Comparison of ENCODE assay signal across 19 mouse cellular contexts in the genomic region with DNA sequence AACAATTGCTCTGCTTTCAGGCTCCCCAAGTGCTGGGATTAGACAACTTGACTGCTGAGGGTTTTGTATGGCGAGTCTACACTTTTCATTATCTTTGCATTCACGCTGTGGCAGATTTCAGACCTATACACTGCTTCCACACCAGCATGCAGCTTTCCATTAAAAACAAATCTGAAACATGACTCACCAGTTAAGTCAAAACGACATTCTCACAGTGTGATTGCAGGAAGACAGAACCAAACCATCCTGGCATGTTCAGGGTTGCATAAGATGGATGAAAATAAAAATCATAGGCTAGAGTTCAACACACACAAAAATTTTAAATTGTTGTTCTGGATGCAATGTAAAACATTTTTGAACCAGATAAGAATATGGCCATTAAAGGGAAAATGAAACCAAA. TPM values are rescaled to one million over a fixed set of nuclear protein-coding genes. Genes with fewer than 3 reads are reported as not detected.
"Had no signal": no experiment of that assay in that cellular context is flagged by ENCODE, and none has a peak within 500 bp of the region (broad histone marks: within the 10 kb centered on the region; RNA-seq: fewer than 3 reads in every experiment).

No protein-coding gene starts in this region.

- H3K9me3 ChIP-seq: lung, embryonic 15.5 days; midbrain, embryonic 10.5 days; midbrain, embryonic 12.5 days; neural tube, embryonic 13.5 days; neural tube, embryonic 15.5 days; stomach, embryonic 15.5 days had no signal

- H3K4me2 ChIP-seq: lung, embryonic 15.5 days; midbrain, embryonic 12.5 days; neural tube, embryonic 13.5 days; neural tube, embryonic 15.5 days; stomach, embryonic 15.5 days had no signal

- H3K27ac ChIP-seq: lung, embryonic 15.5 days; midbrain, embryonic 10.5 days; midbrain, embryonic 12.5 days; neural tube, embryonic 13.5 days; neural tube, embryonic 15.5 days; stomach, embryonic 15.5 days; stomach, postnatal 0 days had no signal

- H3K4me3 ChIP-seq: lung, embryonic 15.5 days; midbrain, embryonic 10.5 days; midbrain, embryonic 12.5 days; myocyte; neural tube, embryonic 13.5 days; neural tube, embryonic 15.5 days; stomach, embryonic 15.5 days had no signal

- ATAC-seq: liver, postnatal 0 days; lung, postnatal 0 days; midbrain, embryonic 16.5 days had no signal

- H3K4me1 ChIP-seq: lung, embryonic 15.5 days; midbrain, embryonic 10.5 days; midbrain, embryonic 12.5 days; neural tube, embryonic 13.5 days; neural tube, embryonic 15.5 days; stomach, embryonic 15.5 days had no signal

- H3K9ac ChIP-seq: liver, postnatal 0 days; lung, embryonic 15.5 days; midbrain, embryonic 12.5 days; neural tube, embryonic 13.5 days; neural tube, embryonic 15.5 days; stomach, embryonic 15.5 days had no signal

- H3K27me3 ChIP-seq: lung, embryonic 15.5 days; midbrain, embryonic 12.5 days; neural tube, embryonic 13.5 days; neural tube, embryonic 15.5 days; stomach, embryonic 15.5 days had no signal

- DNase-seq: liver, postnatal 0 days; lung, adult 2 months; lung, postnatal 4 days; midbrain, embryonic 14.5 days; right cerebral cortex, postnatal 14 days; thymus, adult 2 months; thymus, postnatal 36 days had no signal

- H3K36me3 ChIP-seq: lung, embryonic 15.5 days; midbrain, embryonic 10.5 days; midbrain, embryonic 12.5 days; neural tube, embryonic 13.5 days; neural tube, embryonic 15.5 days; stomach, embryonic 15.5 days had no signal

RNA-seq across cellular contexts. Expression of a gene that starts 12.5 kb away (rescaled TPM):
- polyA plus RNA-seq: liver, postnatal 0 days; lung, adult 2 months; lung, embryonic 15.5 days; lung, postnatal 0 days; midbrain, embryonic 10.5 days; midbrain, embryonic 12.5 days; midbrain, embryonic 14.5 days; midbrain, embryonic 16.5 days; myocyte; neural tube, embryonic 11.5 days; neural tube, embryonic 13.5 days; neural tube, embryonic 15.5 days; spleen, adult 2 months; stomach, embryonic 15.5 days; stomach, postnatal 0 days; thymus, adult 2 months had no signal
